Mouse (Mus musculus): Measurements from ENCODE around the gene Olfr113. TPM values are rescaled to one million over a fixed set of nuclear protein-coding genes. Genes with fewer than 3 reads are reported as not detected.

Olfr113 gene
- total RNA-seq (2023; ENCODE audit: inconsistent age) = not detected in 4 replicates

GRCm38 (mm10) chr17:37577563-37577962 lies at the start of gene Olfr113:
TSS of gene Olfr113 (minus strand) at chr17:37577663.

GRCm38 (mm10) chr17:37627009-37627408 lies 49.5 kb upstream of the Olfr113 start, which contains the start of the genes Olfr115 and Olfr116:
TSS of gene Olfr115 (minus strand) at chr17:37627109.
TSS of gene Olfr116 (minus strand) at chr17:37627199.

GRCm38 (mm10) chr17:37592643-37593042 lies 15.2 kb upstream of the Olfr113 start, which contains the start of gene Olfr114:
TSS of gene Olfr114 (minus strand) at chr17:37592743.

GRCm38 (mm10) chr17:37569351-37569750 lies 8.1 kb downstream of the Olfr113 start, which contains the start of gene Olfr112:
TSS of gene Olfr112 (minus strand) at chr17:37569451.

Other genes with a start within 250 kb of the Olfr113 start
- not detected in 4 replicates for gene Olfr103, start 238.0 kb downstream of the Olfr113 start, total RNA-seq (2023; ENCODE audit: inconsistent age)
- gene Olfr104-ps, start 218.1 kb downstream of the Olfr113 start, total RNA-seq (2023; ENCODE audit: inconsistent age) = not detected in 4 replicates
- not detected in 4 replicates for gene Olfr105-ps, start 198.6 kb downstream of the Olfr113 start, total RNA-seq (2023; ENCODE audit: inconsistent age)
- not detected in 4 replicates for gene Olfr106-ps, start 187.3 kb downstream of the Olfr113 start, total RNA-seq (2023; ENCODE audit: inconsistent age)
- gene Olfr107, start 178.4 kb downstream of the Olfr113 start, total RNA-seq (2023; ENCODE audit: inconsistent age) = not detected in 4 replicates
- gene Olfr108, start 132.2 kb downstream of the Olfr113 start, total RNA-seq (2023; ENCODE audit: inconsistent age) = not detected in 4 replicates
- gene Olfr109, start 118.7 kb downstream of the Olfr113 start, total RNA-seq (2023; ENCODE audit: inconsistent age) = not detected in 4 replicates
- not detected in 4 replicates for gene H2-M2, start 94.1 kb downstream of the Olfr113 start, total RNA-seq (2023; ENCODE audit: inconsistent age)
- gene Olfr110, start 85.2 kb downstream of the Olfr113 start, total RNA-seq (2023; ENCODE audit: inconsistent age) = not detected in 4 replicates
- not detected in 4 replicates for gene Olfr111, start 69.6 kb downstream of the Olfr113 start, total RNA-seq (2023; ENCODE audit: inconsistent age)
- gene Olfr112, start 8.2 kb downstream of the Olfr113 start, total RNA-seq (2023; ENCODE audit: inconsistent age) = not detected in 4 replicates
- gene Olfr114, start 15.1 kb upstream of the Olfr113 start, total RNA-seq (2023; ENCODE audit: inconsistent age) = not detected in 4 replicates
- gene Olfr115, start 49.4 kb upstream of the Olfr113 start, total RNA-seq (2023; ENCODE audit: inconsistent age) = not detected in 4 replicates
- not detected in 4 replicates for gene Olfr116, start 49.5 kb upstream of the Olfr113 start, total RNA-seq (2023; ENCODE audit: inconsistent age)
- gene Olfr117, start 86.1 kb upstream of the Olfr113 start, total RNA-seq (2023; ENCODE audit: inconsistent age) = not detected in 4 replicates
- gene Olfr118, start 89.3 kb upstream of the Olfr113 start, total RNA-seq (2023; ENCODE audit: inconsistent age) = not detected in 4 replicates
- not detected in 4 replicates for gene Olfr119, start 118.9 kb upstream of the Olfr113 start, total RNA-seq (2023; ENCODE audit: inconsistent age)
- not detected in 4 replicates for gene Olfr120, start 144.1 kb upstream of the Olfr113 start, total RNA-seq (2023; ENCODE audit: inconsistent age)
- not detected in 4 replicates for gene Olfr121, start 171.2 kb upstream of the Olfr113 start, total RNA-seq (2023; ENCODE audit: inconsistent age)
- not detected in 4 replicates for gene Olfr122, start 190.9 kb upstream of the Olfr113 start, total RNA-seq (2023; ENCODE audit: inconsistent age)
- not detected in 4 replicates for gene Olfr123, start 215.9 kb upstream of the Olfr113 start, total RNA-seq (2023; ENCODE audit: inconsistent age)
- gene Olfr124, start 222.2 kb upstream of the Olfr113 start, total RNA-seq (2023; ENCODE audit: inconsistent age) = not detected in 4 replicates